Mouse (Mus musculus): ENCODE results near the gene Ncf4. TPM values are rescaled to one million over a fixed set of nuclear protein-coding genes. Genes with fewer than 3 reads are reported as not detected.
A peak's percentile ranks its signal among the peaks of the same experiment; 100 is the strongest.
"Not testable (repeated sequence)": the region's sequence is repeated elsewhere in the genome, so short reads cannot be mapped to it uniquely, and the experiment has no call there.

Gene Ncf4
- polyA plus RNA-seq, 1 experiment from 2014 or later: 2.9 TPM

GRCm38 (mm10) chr15:78246143-78247116, 1.8 kb downstream of the Ncf4 start:
- Histone ChIP-seq H3K36me3 (ENCODE audit: control insufficient read depth, insufficient read depth, low read length) (no peaks in the 10 kb centered on the region), H3K4me3 (ENCODE audit: low read depth, low read length) (no peak overlapping the region), H3K4me1 (replicated peaks; ENCODE audit: control insufficient read depth, insufficient read depth) (no peaks in the 10 kb centered on the region), H3K9ac (ENCODE audit: low read length) (no peak overlapping the region), H3K4me2 (replicated peaks; ENCODE audit: low read depth) (no peak overlapping the region), H3K9me3 (ENCODE audit: control insufficient read depth, low read length) (no peaks in the 10 kb centered on the region), H3K27ac (replicated peaks) (no peak overlapping the region), H3K27me3 (ENCODE audit: control insufficient read depth, insufficient read depth, low read length) (no peaks in the 10 kb centered on the region)
- DNase-seq (ENCODE audit: low spot score) (no peak), ATAC-seq (ENCODE audit: low FRiP score, low TSS enrichment) (no peak)
- TF ChIP-seq CTCF (IDR thresholded peaks at IDR 0.05; ENCODE audit: low read depth) (no peak), EP300 (optimal IDR thresholded peaks at IDR 0.05) (no peak)
- 70% methylated on average over 18 of the region's 18 CpGs for WGBS

GRCm38 (mm10) chr15:78247659-78248058, 3.1 kb downstream of the Ncf4 start:
- Histone ChIP-seq H3K9me3 (ENCODE audit: control insufficient read depth, low read length) (no peaks in the 10 kb centered on the region), H3K36me3 (ENCODE audit: control insufficient read depth, insufficient read depth, low read length) (no peaks in the 10 kb centered on the region), H3K27ac (replicated peaks) (no peak overlapping the region), H3K4me3 (ENCODE audit: low read depth, low read length) (no peak overlapping the region), H3K4me1 (replicated peaks; ENCODE audit: control insufficient read depth, insufficient read depth) (no peaks in the 10 kb centered on the region), H3K4me2 (replicated peaks; ENCODE audit: low read depth) (no peak overlapping the region), H3K9ac (ENCODE audit: low read length) (no peak overlapping the region), H3K27me3 (ENCODE audit: control insufficient read depth, insufficient read depth, low read length) (no peaks in the 10 kb centered on the region)
- DNase-seq (ENCODE audit: low spot score) (no peak), ATAC-seq (ENCODE audit: low FRiP score, low TSS enrichment) (no peak)
- no peak for TF ChIP-seq EP300 (optimal IDR thresholded peaks at IDR 0.05)
- no peak for TF ChIP-seq CTCF (IDR thresholded peaks at IDR 0.05; ENCODE audit: low read depth)
- 49% methylated on average over 2 of the region's 2 CpGs for WGBS

GRCm38 (mm10) chr15:78248410-78248809, 3.8 kb downstream of the Ncf4 start:
- no peaks in the 10 kb centered on the region for H3K36me3 ChIP-seq (ENCODE audit: control insufficient read depth, insufficient read depth, low read length)
- ATAC-seq (ENCODE audit: low FRiP score, low TSS enrichment) (no peak), DNase-seq (ENCODE audit: low spot score) (no peak)
- H3K4me2 ChIP-seq (replicated peaks; ENCODE audit: low read depth): no peak overlapping the region
- H3K9me3 ChIP-seq (ENCODE audit: control insufficient read depth, low read length): no peaks in the 10 kb centered on the region
- H3K9ac ChIP-seq (ENCODE audit: low read length): no peak overlapping the region
- no peaks in the 10 kb centered on the region for H3K4me1 ChIP-seq (replicated peaks; ENCODE audit: control insufficient read depth, insufficient read depth)
- TF ChIP-seq EP300 (optimal IDR thresholded peaks at IDR 0.05): no peak
- no peak for TF ChIP-seq CTCF (IDR thresholded peaks at IDR 0.05; ENCODE audit: low read depth)
- WGBS: 41% methylated on average over 3 of the region's 3 CpGs
- no peak overlapping the region for H3K4me3 ChIP-seq (ENCODE audit: low read depth, low read length)
- H3K27me3 ChIP-seq (ENCODE audit: control insufficient read depth, insufficient read depth, low read length): no peaks in the 10 kb centered on the region
- no peak overlapping the region for H3K27ac ChIP-seq (replicated peaks)

- no peaks in the 10 kb centered on the region for H3K4me1 ChIP-seq (replicated peaks; ENCODE audit: control insufficient read depth, insufficient read depth)
- no peak overlapping the region for H3K4me2 ChIP-seq (replicated peaks; ENCODE audit: low read depth)
- no peak overlapping the region for H3K27ac ChIP-seq (replicated peaks)
- DNase-seq (ENCODE audit: low spot score) (peak; percentile 57), ATAC-seq (ENCODE audit: low FRiP score, low TSS enrichment) (no peak)
- no peaks in the 10 kb centered on the region for H3K9me3 ChIP-seq (ENCODE audit: control insufficient read depth, low read length)
- no peak overlapping the region for H3K4me3 ChIP-seq (ENCODE audit: low read depth, low read length)
- no peak for TF ChIP-seq EP300 (optimal IDR thresholded peaks at IDR 0.05)
- TF ChIP-seq CTCF (IDR thresholded peaks at IDR 0.05; ENCODE audit: low read depth): peak; percentile 70
- H3K27me3 ChIP-seq (ENCODE audit: control insufficient read depth, insufficient read depth, low read length): no peaks in the 10 kb centered on the region
- 22% methylated on average over 20 of the region's 20 CpGs for WGBS
- no peak overlapping the region for H3K9ac ChIP-seq (ENCODE audit: low read length)
- H3K36me3 ChIP-seq (ENCODE audit: control insufficient read depth, insufficient read depth, low read length): no peaks in the 10 kb centered on the region
Observed at GRCm38 (mm10) chr15:78254751-78255150, 10.2 kb downstream of the Ncf4 start.

GRCm38 (mm10) chr15:78256602-78257259, 12.1 kb downstream of the Ncf4 start:
- not testable (repeated sequence) for H3K27me3 ChIP-seq (ENCODE audit: control insufficient read depth, insufficient read depth, low read length); ATAC-seq (ENCODE audit: low FRiP score, low TSS enrichment); H3K9me3 ChIP-seq (ENCODE audit: control insufficient read depth, low read length); H3K4me2 ChIP-seq (replicated peaks; ENCODE audit: low read depth); H3K4me1 ChIP-seq (replicated peaks; ENCODE audit: control insufficient read depth, insufficient read depth); H3K9ac ChIP-seq (ENCODE audit: low read length); DNase-seq (ENCODE audit: low spot score); H3K36me3 ChIP-seq (ENCODE audit: control insufficient read depth, insufficient read depth, low read length); H3K27ac ChIP-seq (replicated peaks); H3K4me3 ChIP-seq (ENCODE audit: low read depth, low read length)
